Mouse (Mus musculus) forebrain, embryonic 14.5 days (tissue): Measurements from ENCODE around the gene Sctr. TPM values are rescaled to one million over a fixed set of nuclear protein-coding genes. Genes with fewer than 3 reads are reported as not detected.
"Not testable (repeated sequence)": the region's sequence is repeated elsewhere in the genome, so short reads cannot be mapped to it uniquely, and the experiment has no call there.

ENCODE experiments used
- ATAC-seq: fragments of 200-750 bp; cut with Nextera tagmentation; 2 replicates; pipeline ENCODE4 v1.8.0; 2017; ENCODE audit warnings: mild to moderate bottlenecking, moderate library complexity
- DNase-seq: peaks from one replicate; pipeline ENCODE4 v3.0.0-alpha.2; 2015; ENCODE audit warnings: low spot score
- H3K27ac ChIP-seq: fragments of 300-500 bp; sonication (generic); 2 replicates; pipeline ENCODE4 v1.5.1; 2014; ENCODE audit warnings: low read depth, mild to moderate bottlenecking, control low read depth, low read length, moderate library complexity
- H3K27me3 ChIP-seq: fragments of 300-500 bp; sonication (generic); replicated peaks from 2 replicates; pipeline ENCODE4 v1.6.1; 2014; ENCODE audit warnings: low read length, control low read depth, mixed read lengths; ENCODE audit not compliant: control insufficient read depth, insufficient read depth
- H3K36me3 ChIP-seq: fragments of 300-500 bp; sonication (generic); 2 replicates; pipeline ENCODE4 v1.6.1; 2014; ENCODE audit warnings: low read length, control low read depth; ENCODE audit not compliant: control insufficient read depth, insufficient read depth
- H3K4me1 ChIP-seq: fragments of 300-500 bp; sonication (generic); 2 replicates; pipeline ENCODE4 v1.6.1; 2014; ENCODE audit warnings: antibody characterized with exemption, low read length, control low read depth; ENCODE audit not compliant: control insufficient read depth, insufficient read depth
- H3K4me2 ChIP-seq: fragments of 300-500 bp; sonication (generic); 2 replicates; pipeline ENCODE4 v1.6.1; 2014; ENCODE audit warnings: mild to moderate bottlenecking, control low read depth, low read length
- H3K4me3 ChIP-seq: fragments of 300-500 bp; sonication (generic); 2 replicates; pipeline ENCODE4 v1.5.1; 2014; ENCODE audit warnings: low read depth, low read length, control low read depth
- H3K9ac ChIP-seq: fragments of 300-500 bp; sonication (generic); 2 replicates; pipeline ENCODE4 v1.6.1; 2014; ENCODE audit warnings: mild to moderate bottlenecking, low read length, control low read depth, moderate library complexity
- H3K9me3 ChIP-seq: fragments of 300-500 bp; sonication (generic); replicated peaks from 2 replicates; pipeline ENCODE4 v1.6.1; 2016; ENCODE audit warnings: low read length, control low read depth, mixed read lengths; ENCODE audit not compliant: control insufficient read depth
- WGBS: fragments of 180-500 bp; shearing (Covaris S2); extraction: QIAGEN DNeasy Blood & Tissue Kit; methylation state at CpG from one replicate; pipeline ENCODE4 v1.1.7; 2014; 5-methylcytosine and 5-hydroxymethylcytosine counted together
- polyA plus RNA-seq: library from polyadenylated mRNA; unstranded; fragments of >200 nt; fragmentation: Nextera tagmentation; extraction: Ambion mirVana; gene quantifications from 2 replicates; pipeline ENCODE4 v1.2.1, GENCODE M21; 2014

Gene Sctr
- polyA plus RNA-seq, 1 experiment from 2014 or later = 0.52 TPM

DNA sequence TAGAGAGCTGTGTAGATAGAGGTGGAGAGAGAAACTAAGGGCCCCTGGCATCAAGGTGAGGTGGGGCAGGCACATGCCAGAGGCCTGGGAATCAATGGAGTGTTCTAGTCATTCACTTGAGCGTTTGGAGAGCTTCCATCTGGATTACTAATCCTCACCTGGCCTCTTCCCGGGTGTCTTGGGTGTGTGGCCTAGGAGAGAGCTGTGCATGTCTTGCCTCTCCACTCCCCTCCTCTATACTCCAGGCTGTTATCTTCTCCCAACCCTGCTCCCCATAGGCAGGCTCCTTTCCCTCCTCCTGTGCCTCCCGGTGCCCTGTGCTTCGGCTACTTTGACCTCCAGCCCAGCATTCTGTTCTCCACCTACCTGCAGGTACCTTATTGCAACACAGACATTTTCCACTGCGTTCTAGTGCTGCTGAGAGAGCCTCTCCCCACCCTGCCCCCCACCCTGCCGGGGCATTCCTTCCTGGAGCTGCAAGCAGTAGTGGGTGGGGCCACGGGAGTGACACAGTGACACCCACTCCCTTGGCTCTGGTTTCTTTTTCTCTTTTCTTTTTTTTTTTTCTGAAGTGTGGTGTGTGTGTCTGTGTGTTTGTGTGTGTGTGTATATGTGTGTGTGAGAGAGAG lies 76.4 kb downstream of the Sctr start:
- DNase-seq (no peak), ATAC-seq (no peak)
- WGBS = 46% methylated on average over 7 of the region's 7 CpGs
- no peaks in the 10 kb centered on the region for H3K27me3 ChIP-seq
- H3K36me3 ChIP-seq = no peaks in the 10 kb centered on the region
- no peak overlapping the region for H3K4me3 ChIP-seq
- no peaks in the 10 kb centered on the region for H3K9me3 ChIP-seq
- H3K4me1 ChIP-seq = no peaks in the 10 kb centered on the region
- H3K9ac ChIP-seq = no peak overlapping the region
- no peak overlapping the region for H3K27ac ChIP-seq
- no peak overlapping the region for H3K4me2 ChIP-seq

DNA sequence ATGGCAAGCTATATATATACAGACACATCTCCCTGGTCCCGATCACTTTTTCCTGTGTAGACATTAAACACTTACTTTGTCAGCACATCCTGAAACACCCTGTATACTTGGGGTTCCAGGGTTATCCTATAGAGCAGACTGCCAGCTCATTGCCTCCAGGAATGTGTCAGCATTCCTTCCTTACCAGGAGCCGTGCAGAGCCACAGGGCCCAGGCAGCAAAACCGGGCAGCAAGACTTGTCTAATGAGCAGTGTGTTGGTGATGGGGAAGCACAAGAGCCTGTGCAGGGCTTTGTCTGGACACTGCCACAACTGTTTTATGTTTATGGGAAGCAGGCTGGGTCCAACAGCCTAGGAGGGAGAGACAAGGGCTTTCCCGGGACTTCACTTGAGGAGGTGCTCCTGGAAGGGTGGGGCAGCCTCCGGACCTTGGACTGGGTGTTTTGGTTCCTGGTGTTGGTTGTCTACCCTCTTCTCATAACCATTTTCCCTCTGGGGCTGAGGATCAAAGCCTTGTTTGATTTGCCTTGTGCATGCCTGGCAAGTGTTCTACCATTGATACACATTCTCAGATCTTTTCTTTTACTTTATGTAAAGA lies 77.3 kb downstream of the Sctr start:
- Histone ChIP-seq H3K4me3 (no peak overlapping the region), H3K9ac (no peak overlapping the region), H3K27me3 (no peaks in the 10 kb centered on the region), H3K27ac (no peak overlapping the region), H3K4me1 (no peaks in the 10 kb centered on the region), H3K4me2 (no peak overlapping the region), H3K9me3 (no peaks in the 10 kb centered on the region), H3K36me3 (no peaks in the 10 kb centered on the region)
- WGBS = 57% methylated on average over 5 of the region's 5 CpGs
- ATAC-seq = no peak
- DNase-seq = no peak

DNA sequence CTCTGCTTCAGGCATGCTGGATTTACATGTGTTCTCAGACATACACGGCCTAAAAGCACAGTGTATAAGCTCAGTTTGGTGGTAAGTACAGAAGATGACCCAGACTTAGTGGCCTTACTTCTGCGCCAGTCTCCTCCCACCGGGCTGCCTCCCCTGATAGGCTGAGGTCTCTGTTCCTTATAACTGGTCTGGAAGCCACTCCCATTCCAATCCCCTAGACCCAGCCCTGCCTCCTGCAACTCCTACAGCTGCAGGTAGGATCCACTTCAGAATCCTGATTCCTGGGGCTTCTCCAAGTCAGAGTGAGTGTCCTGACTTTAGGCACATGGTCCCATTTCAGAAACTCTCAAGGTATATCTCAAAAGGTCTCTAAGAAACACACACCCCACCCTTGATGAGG lies 79.0 kb downstream of the Sctr start:
- 63% methylated on average over 3 of the region's 3 CpGs for WGBS
- Histone ChIP-seq H3K4me2 (no peak overlapping the region), H3K9me3 (no peaks in the 10 kb centered on the region)

DNA sequence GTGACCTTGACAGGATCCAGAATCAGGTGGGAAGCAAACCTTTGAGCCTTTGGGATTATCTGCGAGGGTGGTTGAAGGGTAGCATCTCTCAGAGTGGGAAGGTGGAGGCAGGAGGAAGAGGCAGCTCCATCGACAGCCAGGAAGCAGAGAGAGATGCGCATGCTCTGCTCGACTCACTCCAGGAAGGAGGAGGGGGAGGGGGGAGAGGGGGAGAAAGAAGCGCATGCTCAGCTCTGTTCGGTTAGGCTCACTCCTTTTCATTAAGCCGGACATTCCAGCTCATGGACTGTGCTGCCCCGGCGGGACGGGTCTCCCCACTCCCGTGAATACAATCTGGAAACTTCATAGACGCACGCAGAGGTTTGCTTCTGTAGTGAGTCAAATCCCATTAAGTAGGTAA lies 80.0 kb downstream of the Sctr start:
- H3K4me2 ChIP-seq = no peak overlapping the region
- no peak overlapping the region for H3K27ac ChIP-seq
- ATAC-seq = no peak
- H3K9me3 ChIP-seq = no peaks in the 10 kb centered on the region
- no peak overlapping the region for H3K9ac ChIP-seq
- no peak overlapping the region for H3K4me3 ChIP-seq
- no peaks in the 10 kb centered on the region for H3K36me3 ChIP-seq
- H3K27me3 ChIP-seq = no peaks in the 10 kb centered on the region
- H3K4me1 ChIP-seq = no peaks in the 10 kb centered on the region
- 60% methylated on average over 13 of the region's 13 CpGs for WGBS
- DNase-seq = no peak

More for the DNA sequence above, 79.0 kb downstream of the Sctr start:
- Histone ChIP-seq H3K27ac (no peak overlapping the region), H3K4me1 (no peaks in the 10 kb centered on the region), H3K4me3 (no peak overlapping the region), H3K36me3 (no peaks in the 10 kb centered on the region), H3K27me3 (no peaks in the 10 kb centered on the region), H3K9ac (no peak overlapping the region)
- ATAC-seq (no peak), DNase-seq (no peak)

DNA sequence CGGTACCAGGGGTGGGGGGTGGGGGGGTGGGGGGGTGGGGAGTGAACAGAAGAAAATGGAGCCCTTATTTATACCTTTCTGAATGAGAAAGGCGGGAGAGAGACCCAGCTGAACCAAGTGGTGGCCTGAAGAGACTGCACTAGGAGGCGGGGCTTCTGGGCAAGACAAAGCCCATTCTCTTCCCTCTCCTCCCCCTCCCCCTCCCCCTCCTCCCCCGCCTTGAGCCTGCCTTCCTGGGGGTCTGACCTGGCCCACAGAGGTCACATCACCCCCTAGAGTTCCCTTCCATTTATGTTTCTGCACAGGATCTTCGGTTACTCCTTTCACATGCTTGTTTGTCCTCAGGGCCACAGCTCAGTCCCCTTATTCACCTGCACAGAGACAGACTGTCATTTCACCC lies 82.5 kb downstream of the Sctr start:
- ATAC-seq (no peak), DNase-seq (no peak)
- Histone ChIP-seq H3K4me2 (no peak overlapping the region), H3K27ac (no peak overlapping the region), H3K4me3 (no peak overlapping the region), H3K9me3 (0 out of 2 replicates have a peak, but pooled peaks cover 3% of the 10 kb centered on the region), H3K9ac (no peak overlapping the region), H3K4me1 (no peaks in the 10 kb centered on the region), H3K27me3 (no peaks in the 10 kb centered on the region), H3K36me3 (no peaks in the 10 kb centered on the region)
- WGBS = 7% methylated on average over 4 of the region's 5 CpGs

DNA sequence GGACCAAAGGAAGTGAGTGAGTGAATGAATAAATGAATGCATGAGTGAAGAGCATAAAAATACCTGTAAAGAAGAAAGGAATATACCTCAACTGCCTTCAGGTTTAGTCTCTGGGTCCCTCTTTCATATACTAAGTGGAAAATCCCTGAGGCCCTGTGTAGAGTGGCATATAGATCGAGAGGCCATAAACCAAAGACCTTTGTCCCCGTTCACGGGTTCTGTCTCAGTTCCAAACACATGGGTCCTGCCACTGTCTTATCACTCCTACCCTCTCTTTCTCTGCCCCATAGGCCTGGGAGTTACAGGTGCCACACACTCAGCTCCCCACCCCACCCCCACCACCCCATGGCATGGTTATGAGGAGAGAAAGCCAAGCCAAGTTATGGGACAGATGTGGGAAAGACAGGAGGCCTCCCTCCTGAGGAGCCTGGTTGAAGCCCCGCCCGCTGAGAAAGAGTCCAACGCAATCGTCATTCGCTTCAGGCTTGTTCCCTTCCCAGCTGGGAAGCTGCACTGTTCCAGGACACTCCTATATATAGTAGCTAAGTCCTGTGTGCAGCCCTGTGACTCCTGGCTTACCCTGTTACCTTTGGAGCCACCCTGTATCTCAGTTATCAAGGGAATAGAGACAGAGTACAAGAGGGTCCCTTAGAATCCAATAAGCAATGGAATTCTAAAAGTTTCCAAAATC lies 84.3 kb downstream of the Sctr start:
- Histone ChIP-seq H3K4me3 (no peak overlapping the region), H3K36me3 (no peaks in the 10 kb centered on the region), H3K9me3 (0 out of 2 replicates have a peak, but pooled peaks cover 3% of the 10 kb centered on the region), H3K4me2 (no peak overlapping the region), H3K9ac (no peak overlapping the region), H3K4me1 (no peaks in the 10 kb centered on the region), H3K27ac (no peak overlapping the region), H3K27me3 (no peaks in the 10 kb centered on the region)
- WGBS = 89% methylated on average over 8 of the region's 8 CpGs
- no peak for ATAC-seq
- DNase-seq = no peak

DNA sequence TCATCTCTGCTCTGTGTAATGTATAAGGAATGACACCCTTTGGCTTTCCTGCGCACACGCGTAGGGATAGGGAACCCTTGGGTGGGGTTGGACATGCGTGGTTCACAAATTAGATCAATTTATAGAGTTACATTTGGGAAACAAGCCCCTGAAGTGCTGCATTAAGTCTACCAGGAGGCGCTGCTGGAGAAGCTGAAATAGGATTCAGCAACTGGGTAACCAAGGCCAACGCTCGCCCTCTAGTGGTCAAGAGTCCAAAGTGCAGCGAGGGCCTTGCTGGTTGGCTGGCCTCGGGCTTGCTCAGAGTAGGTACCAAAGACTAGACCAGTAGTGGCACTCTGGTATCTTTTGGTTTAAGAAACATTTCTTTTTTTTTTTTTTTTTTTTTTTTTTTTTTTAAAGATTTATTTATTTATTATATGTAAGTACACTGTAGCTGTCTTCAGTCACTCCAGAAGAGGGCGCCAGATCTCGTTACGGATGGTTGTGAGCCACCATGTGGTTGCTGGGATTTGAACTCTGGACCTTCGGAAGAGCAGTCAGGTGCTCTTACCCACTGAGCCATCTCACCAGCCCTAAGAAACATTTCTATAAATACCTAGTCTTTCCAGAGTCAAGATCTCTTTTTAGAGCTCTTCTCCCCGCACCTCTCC lies 86.9 kb downstream of the Sctr start:
- DNase-seq (peak; percentile 85), ATAC-seq (peak; percentile 65)
- H3K36me3 ChIP-seq, H3K27ac ChIP-seq, H3K4me3 ChIP-seq, H3K9me3 ChIP-seq, H3K4me1 ChIP-seq, H3K4me2 ChIP-seq, H3K27me3 ChIP-seq, H3K9ac ChIP-seq: not testable (repeated sequence)
- 55% methylated on average over 11 of the region's 14 CpGs for WGBS

DNA sequence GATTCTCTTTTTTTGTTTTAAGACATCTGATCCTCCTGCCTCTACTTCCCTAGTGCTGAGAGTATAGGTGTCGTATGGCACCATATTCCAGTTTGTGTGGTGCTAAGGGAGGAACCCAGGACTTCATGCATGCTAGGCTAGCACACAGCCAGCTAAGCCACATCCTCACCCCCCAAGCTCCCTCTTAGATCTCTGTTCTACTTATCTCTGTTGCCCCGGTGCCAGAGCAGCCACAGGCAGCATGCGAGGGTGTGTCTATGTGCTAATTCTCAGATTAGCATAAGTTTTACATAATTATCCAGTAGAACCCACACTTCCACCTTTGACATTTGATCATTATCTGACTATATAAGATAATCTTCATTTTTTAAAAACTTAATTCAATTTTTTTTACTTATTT lies 88.2 kb downstream of the Sctr start:
- WGBS = 65% methylated on average over 3 of the region's 3 CpGs
- H3K4me3 ChIP-seq = no peak overlapping the region
- H3K27me3 ChIP-seq = no peaks in the 10 kb centered on the region
- H3K4me2 ChIP-seq = no peak overlapping the region
- ATAC-seq (no peak), DNase-seq (no peak)
- H3K36me3 ChIP-seq = no peaks in the 10 kb centered on the region
- no peak overlapping the region for H3K27ac ChIP-seq
- no peak overlapping the region for H3K9ac ChIP-seq
- no peaks in the 10 kb centered on the region for H3K4me1 ChIP-seq
- 0 out of 2 replicates have a peak, but pooled peaks cover 3% of the 10 kb centered on the region for H3K9me3 ChIP-seq

DNA sequence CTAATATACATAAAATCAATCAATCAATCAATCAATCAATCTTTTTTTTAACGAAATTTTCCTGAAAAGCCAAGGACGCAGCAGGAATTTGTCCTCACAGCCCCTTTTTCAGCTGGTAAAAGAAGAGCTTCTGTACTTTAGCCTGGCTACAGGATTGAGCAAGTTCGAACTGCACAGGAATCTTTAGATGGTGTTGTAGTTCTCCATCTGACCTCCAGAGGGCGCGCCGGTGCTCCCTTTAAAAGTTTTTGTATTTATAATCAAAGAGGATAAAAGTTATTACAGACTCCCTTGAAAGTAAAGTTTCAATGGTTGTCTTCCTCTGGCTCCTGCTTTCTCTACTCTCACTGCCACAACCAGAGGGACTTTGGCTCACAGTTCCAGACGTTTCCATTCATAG lies 91.6 kb downstream of the Sctr start:
- Histone ChIP-seq H3K27ac (no peak overlapping the region), H3K4me1 (no peaks in the 10 kb centered on the region), H3K36me3 (no peaks in the 10 kb centered on the region), H3K27me3 (no peaks in the 10 kb centered on the region), H3K4me3 (no peak overlapping the region), H3K4me2 (no peak overlapping the region), H3K9ac (no peak overlapping the region), H3K9me3 (no peaks in the 10 kb centered on the region)
- ATAC-seq (no peak), DNase-seq (peak; percentile 67)
- 15% methylated on average over 7 of the region's 7 CpGs for WGBS
